In genomic region chr4:129498941-129499340, GRCm38 (mm10) we compare ENCODE assay signal across 18 mouse cellular contexts. TPM values are rescaled to one million over a fixed set of nuclear protein-coding genes. Genes with fewer than 3 reads are reported as not detected.
DNase-seq lines count a peak whose midpoint lies in the region; ATAC-seq lines count a peak whose summit lies in the region.
"Had no signal": no experiment of that assay in that cellular context is flagged by ENCODE, and none has a peak within 500 bp of the region (broad histone marks: within the 10 kb centered on the region; RNA-seq: fewer than 3 reads in every experiment).

No protein-coding gene starts in this region.

- H3K27ac ChIP-seq in heart, embryonic 12.5 days (ENCODE audit: poor library complexity, severe bottlenecking): peak overlapping the region; percentile 89
- peak overlapping the region; percentile 28; the same call in 1 of the 2 replicates for H3K27ac ChIP-seq in midbrain, embryonic 10.5 days (replicated peaks)
- no peak overlapping the region for H3K27ac ChIP-seq in midbrain, embryonic 13.5 days
- H3K27ac ChIP-seq: hindbrain, embryonic 14.5 days had no signal

- no peak for ATAC-seq in heart, embryonic 12.5 days (ENCODE audit: insufficient number of reproducible peaks, low FRiP score)
- ATAC-seq in midbrain, embryonic 13.5 days: no peak
- ATAC-seq: Patski had no signal

- H3K9me3 ChIP-seq in heart, embryonic 12.5 days (replicated peaks): no peaks in the 10 kb centered on the region
- H3K9me3 ChIP-seq in midbrain, embryonic 10.5 days (replicated peaks): no peaks in the 10 kb centered on the region
- H3K9me3 ChIP-seq in midbrain, embryonic 13.5 days: no peaks in the 10 kb centered on the region

- no peaks in the 10 kb centered on the region for H3K36me3 ChIP-seq in heart, embryonic 12.5 days
- no peaks in the 10 kb centered on the region for H3K36me3 ChIP-seq in midbrain, embryonic 10.5 days
- H3K36me3 ChIP-seq in midbrain, embryonic 13.5 days: no peaks in the 10 kb centered on the region

- no peak overlapping the region for H3K9ac ChIP-seq in heart, embryonic 12.5 days
- no peak overlapping the region for H3K9ac ChIP-seq in midbrain, embryonic 13.5 days (replicated peaks)
- H3K9ac ChIP-seq: hindbrain, embryonic 14.5 days had no signal

- 18% methylated on average over 3 of the region's 3 CpGs for WGBS in heart, embryonic 12.5 days
- 70% methylated on average over 3 of the region's 3 CpGs for WGBS in midbrain, embryonic 10.5 days
- 84% methylated on average over 3 of the region's 3 CpGs for WGBS in midbrain, embryonic 13.5 days

- no peak overlapping the region for H3K4me2 ChIP-seq in heart, embryonic 12.5 days
- H3K4me2 ChIP-seq in midbrain, embryonic 13.5 days (replicated peaks): no peak overlapping the region
- H3K4me2 ChIP-seq: hindbrain, embryonic 14.5 days had no signal

- no peak for DNase-seq in heart, postnatal 25 days (ENCODE audit: low spot score)
- DNase-seq in midbrain, embryonic 10.5 days (ENCODE audit: low spot score): no peak
- DNase-seq in kidney, postnatal 25 days: peak; percentile 21 to 50
- peak; percentile 75 for DNase-seq in testis, postnatal 14 days (ENCODE audit: low spot score)
- DNase-seq in embryo, embryonic 9.5 days (ENCODE audit: extremely low spot score): no peak
- no peak for DNase-seq in gastrocnemius, adult 18-20 months (ENCODE audit: low spot score)
- DNase-seq: adrenal gland, postnatal 25 days; cerebellum, adult 11-12 months; lung, postnatal 14 days; right cerebral cortex, postnatal 14 days; thymus, postnatal 36 days had no signal

- peaks cover 70% of the 10 kb centered on the region for H3K4me1 ChIP-seq in heart, embryonic 12.5 days (replicated peaks)
- H3K4me1 ChIP-seq in midbrain, embryonic 10.5 days: peaks cover 43% of the 10 kb centered on the region
- peaks cover 28% of the 10 kb centered on the region for H3K4me1 ChIP-seq in midbrain, embryonic 13.5 days (replicated peaks)

- intact Hi-C loops in heart, postnatal 25 days (cut with DNase I): no loop called here

- no peak overlapping the region for H3K4me3 ChIP-seq in heart, embryonic 12.5 days
- 0 out of 2 replicates have a peak overlapping the region, but pooled peaks have one; percentile 4 for H3K4me3 ChIP-seq in midbrain, embryonic 10.5 days
- no peak overlapping the region for H3K4me3 ChIP-seq in midbrain, embryonic 13.5 days (replicated peaks)

- H3K27me3 ChIP-seq in heart, embryonic 12.5 days (replicated peaks): no peaks in the 10 kb centered on the region
- no peaks in the 10 kb centered on the region for H3K27me3 ChIP-seq in midbrain, embryonic 10.5 days (ENCODE audit: low read depth, poor library complexity, severe bottlenecking)
- no peaks in the 10 kb centered on the region for H3K27me3 ChIP-seq in midbrain, embryonic 13.5 days
- H3K27me3 ChIP-seq: Patski had no signal

RNA-seq across cellular contexts. Expression of gene Fam229a, which starts 8.0 kb away (rescaled TPM):
- polyA plus RNA-seq in heart, embryonic 12.5 days (2016; fragmentation: Nextera tagmentation; extraction: Ambion mirVana): 0.32 TPM in 1 of 2 replicates, not detected in the other
- total RNA-seq in heart, postnatal 25 days (2021): not detected
- not detected in 2 replicates for polyA plus RNA-seq in midbrain, embryonic 10.5 days (2016; fragmentation: Nextera tagmentation; extraction: Ambion mirVana)
- not detected in 2 replicates for polyA plus RNA-seq in midbrain, embryonic 13.5 days (2015; fragmentation: Nextera tagmentation; extraction: Ambion mirVana)
- total RNA-seq in gastrocnemius, adult 18-20 months (2021): not detected
- total RNA-seq: adrenal gland, postnatal 25 days; gastrocnemius, adult 8-10 months; midbrain, postnatal 0 days; neutrophil, adult 5-6 weeks had no signal
- polyA plus RNA-seq: Patski had no signal

RNA-seq across cellular contexts. Expression of gene Tssk3, which starts 8.1 kb away (rescaled TPM):
- not detected in 2 replicates for polyA plus RNA-seq in heart, embryonic 12.5 days (2016; fragmentation: Nextera tagmentation; extraction: Ambion mirVana)
- not detected for total RNA-seq in heart, postnatal 25 days (2021)
- polyA plus RNA-seq in midbrain, embryonic 10.5 days (2016; fragmentation: Nextera tagmentation; extraction: Ambion mirVana): not detected in 2 replicates
- 0.16 and 0.26 TPM in 2 replicates for polyA plus RNA-seq in midbrain, embryonic 13.5 days (2015; fragmentation: Nextera tagmentation; extraction: Ambion mirVana)
- not detected for total RNA-seq in gastrocnemius, adult 18-20 months (2021)
- total RNA-seq: adrenal gland, postnatal 25 days; gastrocnemius, adult 8-10 months; neutrophil, adult 5-6 weeks had no signal
- polyA plus RNA-seq: Patski had no signal

RNA-seq across cellular contexts. Expression of gene Marcksl1, which starts 14.4 kb away (rescaled TPM):
- 515 and 518 TPM in 2 replicates for polyA plus RNA-seq in heart, embryonic 12.5 days (2016; fragmentation: Nextera tagmentation; extraction: Ambion mirVana)
- total RNA-seq in heart, postnatal 25 days (2021): 1 to 10 TPM; 6.8 to 7.8 TPM
- 1,603 and 1,647 TPM in 2 replicates for polyA plus RNA-seq in midbrain, embryonic 10.5 days (2016; fragmentation: Nextera tagmentation; extraction: Ambion mirVana)
- polyA plus RNA-seq in midbrain, embryonic 13.5 days (2015; fragmentation: Nextera tagmentation; extraction: Ambion mirVana): 1,749 and 1,885 TPM in 2 replicates
- total RNA-seq in gastrocnemius, adult 18-20 months (2021): 1 to 10 TPM in 1 of 2 experiments, under 1 TPM in 1; 0.64 to 1.1 TPM

RNA-seq across cellular contexts. Expression of gene Bsdc1, which starts 37.6 kb away (rescaled TPM):
- polyA plus RNA-seq in heart, embryonic 12.5 days (2016; fragmentation: Nextera tagmentation; extraction: Ambion mirVana): 25.6 and 26.8 TPM in 2 replicates
- total RNA-seq in heart, postnatal 25 days (2021): 10 to 100 TPM; 40.6 to 45.6 TPM
- polyA plus RNA-seq in midbrain, embryonic 10.5 days (2016; fragmentation: Nextera tagmentation; extraction: Ambion mirVana): 20.2 and 25.0 TPM in 2 replicates
- 34.0 and 36.7 TPM in 2 replicates for polyA plus RNA-seq in midbrain, embryonic 13.5 days (2015; fragmentation: Nextera tagmentation; extraction: Ambion mirVana)
- total RNA-seq in gastrocnemius, adult 18-20 months (2021): 10 to 100 TPM; 36.4 to 41.2 TPM

RNA-seq across cellular contexts. Expression of gene Hdac1, which starts 43.6 kb away (rescaled TPM):
- polyA plus RNA-seq in heart, embryonic 12.5 days (2016; fragmentation: Nextera tagmentation; extraction: Ambion mirVana): 140 and 146 TPM in 2 replicates
- total RNA-seq in heart, postnatal 25 days (2021): 10 to 100 TPM; 15.9 to 18.6 TPM
- polyA plus RNA-seq in midbrain, embryonic 10.5 days (2016; fragmentation: Nextera tagmentation; extraction: Ambion mirVana): 276 and 278 TPM in 2 replicates
- 138 TPM in 2 replicates for polyA plus RNA-seq in midbrain, embryonic 13.5 days (2015; fragmentation: Nextera tagmentation; extraction: Ambion mirVana)
- total RNA-seq in gastrocnemius, adult 18-20 months (2021): 1 to 10 TPM; 7.7 to 8.2 TPM

Comparison
In these comparisons a context has a peak if more than half of its experiments do, and no peak if none do; other contexts are left out.
1. DNase-seq: peak in kidney, postnatal 25 days (2 of 2) and testis, postnatal 14 days (single experiment); none in heart, postnatal 25 days (single experiment), midbrain, embryonic 10.5 days (single experiment), embryo, embryonic 9.5 days (single experiment) and gastrocnemius, adult 18-20 months (single experiment).